Mouse (Mus musculus) spleen, adult 12 weeks (tissue): Measurements from ENCODE around the gene Alkbh2.

Experiments used
- DNase-seq: peaks from one replicate; pipeline ENCODE4 v3.0.0; 2022; ENCODE audit warnings: low spot score

The Alkbh2 gene

DNA sequence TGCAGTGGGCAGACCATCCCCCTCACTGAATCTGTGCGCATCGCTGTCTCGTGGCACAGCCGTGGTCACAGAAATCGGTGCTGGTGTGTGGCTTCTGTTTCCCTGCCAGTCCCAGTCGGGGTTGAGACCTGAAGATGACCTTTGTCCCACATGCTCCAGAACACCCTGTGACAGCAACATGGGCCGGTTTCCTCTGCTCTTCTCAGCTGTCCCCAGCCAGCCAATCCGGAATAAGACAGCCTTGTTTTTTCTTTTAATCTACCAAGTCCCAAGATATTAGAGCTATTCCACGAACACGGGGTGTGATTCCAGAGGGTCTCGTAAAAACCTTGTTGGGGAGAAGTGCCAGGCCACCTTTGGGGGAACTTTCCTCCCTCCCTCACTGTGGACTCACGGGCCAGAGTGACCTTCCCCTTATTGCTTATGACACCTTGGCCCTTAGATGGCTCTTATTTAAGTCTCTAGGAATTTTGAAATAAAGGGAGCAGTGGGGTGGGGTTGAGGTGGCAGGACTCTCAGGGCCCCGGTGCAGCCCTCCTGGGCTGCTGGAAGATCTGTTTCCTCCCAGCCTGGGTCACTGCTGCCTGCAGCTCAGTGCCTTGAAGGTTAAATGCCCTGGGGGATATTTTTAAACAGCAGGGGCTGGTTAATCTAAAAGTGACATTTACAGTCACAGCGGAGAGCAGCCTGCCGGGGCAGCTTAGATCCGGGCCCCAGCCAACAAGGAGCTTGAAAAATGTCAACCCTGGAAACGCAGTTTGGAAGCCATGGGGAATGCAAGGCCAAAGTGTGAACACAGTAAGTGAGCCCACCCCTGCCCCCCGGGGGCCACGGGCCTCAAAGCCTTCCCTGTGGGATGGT lies 18.2 kb upstream of the Alkbh2 start, which contains the start of gene Acacb:
Gene Acacb, plus strand, starts transcription at position 508 of the 861 bp plus-strand sequence.
- no peak for DNase-seq

DNA sequence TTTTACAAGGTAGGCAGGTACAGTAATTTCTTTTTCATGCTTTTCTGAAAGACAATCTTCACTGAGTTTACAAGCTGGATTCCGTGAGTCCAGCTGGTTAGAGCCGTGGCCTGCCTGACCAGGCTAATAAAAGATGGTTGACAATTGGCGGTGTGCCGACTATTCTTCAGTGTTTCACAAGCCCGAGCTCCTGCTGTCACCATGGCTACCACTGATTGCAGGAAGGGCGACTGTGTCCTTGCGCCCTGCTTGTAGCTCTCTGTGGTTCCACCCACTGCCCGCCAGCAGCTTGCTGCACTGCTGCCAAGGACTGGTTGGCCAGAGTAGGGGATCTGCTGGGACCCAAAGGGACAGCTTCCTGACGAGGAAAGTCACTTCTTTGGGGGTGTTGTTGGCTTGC lies 11.2 kb upstream of the Alkbh2 start:
- DNase-seq, result no peak

DNA sequence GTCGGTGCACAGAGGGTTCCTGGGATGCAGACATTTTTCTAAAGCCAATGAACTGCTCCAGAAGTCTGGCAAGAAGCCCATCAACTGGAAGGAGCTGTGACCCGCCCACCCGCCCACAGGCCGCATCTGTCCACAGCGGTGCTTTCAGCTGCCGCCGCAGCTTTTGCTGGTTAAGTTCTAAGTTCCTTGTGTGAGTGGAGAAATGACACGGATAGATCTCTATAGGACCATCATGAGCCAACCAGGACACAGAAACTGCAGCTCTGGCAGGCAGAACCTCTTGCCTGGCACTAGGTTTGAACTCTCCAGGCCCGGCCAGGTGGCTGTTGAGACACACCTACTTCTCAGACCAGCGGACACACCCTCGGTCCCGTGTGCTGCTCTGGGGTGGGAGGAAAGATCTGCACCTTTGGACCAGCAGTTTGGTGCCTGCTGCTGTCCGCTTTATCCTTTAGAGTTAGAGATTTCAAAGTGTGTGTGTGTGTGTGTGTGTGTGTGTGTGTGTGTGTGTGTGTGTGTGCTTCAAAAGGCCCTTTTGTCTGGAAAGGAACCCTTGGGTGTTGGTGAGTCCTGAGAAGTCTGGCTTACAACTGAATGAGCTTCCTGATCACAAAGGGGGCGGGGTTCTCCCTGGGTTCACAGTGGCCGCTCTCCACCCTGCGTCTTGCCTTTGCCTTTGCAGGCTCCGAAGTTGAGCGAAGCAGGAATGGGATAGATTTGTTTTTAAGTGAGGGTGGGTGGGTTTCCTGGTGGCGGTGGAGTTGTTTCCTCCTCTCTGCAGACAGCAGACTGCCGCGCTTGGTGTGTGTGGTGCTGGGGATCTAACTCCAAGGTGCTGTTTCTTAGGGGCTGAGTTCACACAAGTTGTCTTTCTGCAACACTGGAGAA lies 10.5 kb upstream of the Alkbh2 start:
- no peak for DNase-seq

DNA sequence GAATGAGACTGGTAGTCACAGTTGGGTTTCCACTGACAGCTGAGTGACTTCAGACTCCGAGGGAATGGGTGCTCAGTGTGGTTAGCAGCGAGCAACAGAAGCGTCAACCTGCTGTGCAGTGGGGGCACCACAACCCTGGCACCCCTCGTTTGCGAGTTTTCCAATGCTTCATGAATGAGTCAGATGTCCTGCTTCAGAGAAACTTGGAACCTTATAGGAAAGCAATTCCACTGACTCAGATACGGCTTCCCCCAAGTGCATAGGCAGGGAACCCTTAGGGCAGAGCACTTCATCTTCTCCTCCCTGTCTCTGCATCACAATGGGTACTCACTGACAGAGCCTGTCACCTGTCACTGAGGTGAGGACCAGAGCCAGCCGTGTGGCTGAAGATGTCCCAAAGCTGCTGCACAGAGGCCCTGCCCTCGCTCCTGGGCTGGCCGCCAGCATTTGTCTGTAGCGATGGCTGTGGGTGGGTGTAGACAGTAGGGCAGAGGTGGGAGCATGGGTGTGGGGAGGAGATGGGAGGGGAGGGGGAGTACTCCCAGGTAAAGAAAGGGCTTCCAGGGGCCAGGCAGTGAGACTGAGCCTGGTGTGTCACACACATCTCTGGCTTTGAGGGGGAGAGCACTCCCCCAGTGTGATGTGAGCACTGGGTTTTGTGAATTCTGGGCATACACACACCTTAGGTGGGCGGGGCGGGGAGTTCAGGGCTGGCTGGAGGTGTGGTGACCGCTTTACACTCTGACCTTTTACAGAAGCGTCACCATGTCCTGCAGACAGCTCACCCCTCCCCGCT lies 9.7 kb upstream of the Alkbh2 start:
- DNase-seq, result no peak

DNA sequence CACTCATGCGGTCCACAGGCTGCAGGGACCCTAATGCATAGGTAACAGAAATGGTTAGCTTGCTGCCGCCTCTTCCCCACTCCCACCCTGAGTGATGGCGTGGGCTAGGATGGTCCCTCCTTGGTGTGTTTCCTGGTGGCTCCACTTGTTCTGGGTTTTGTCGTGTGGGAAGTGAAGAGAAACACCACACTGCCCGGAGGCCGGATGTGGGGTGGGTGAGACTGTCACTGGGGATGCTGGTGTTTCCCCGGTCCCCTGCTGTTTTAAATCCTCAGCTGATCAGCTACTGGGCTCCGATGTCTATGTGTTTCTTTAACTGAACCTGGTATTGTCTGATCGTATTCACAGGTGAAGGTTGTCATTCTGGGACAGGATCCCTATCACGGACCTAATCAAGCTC lies 7.5 kb upstream of the Alkbh2 start:
- DNase-seq, result no peak

DNA sequence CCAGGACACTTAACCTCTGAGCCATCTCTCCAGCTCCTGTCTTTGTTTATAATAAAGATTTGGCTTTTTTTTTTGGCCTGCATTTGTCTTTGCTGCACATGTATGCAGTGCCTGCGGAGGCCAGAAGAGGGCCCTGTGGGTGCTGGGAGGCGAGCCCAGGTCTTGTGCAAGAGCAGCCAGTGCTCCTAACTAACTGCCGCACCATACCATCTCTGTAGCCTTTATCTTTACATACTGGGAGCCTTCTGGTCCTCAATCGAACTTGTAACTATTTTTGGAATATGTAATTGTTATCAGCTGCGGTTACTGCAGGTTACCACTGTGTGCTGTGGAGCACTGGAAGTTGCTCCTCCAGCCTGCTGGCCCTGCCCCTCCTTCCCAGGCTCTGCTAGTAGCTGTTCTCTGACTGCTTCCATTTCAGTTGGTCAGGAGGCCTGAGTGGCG lies 6.1 kb upstream of the Alkbh2 start:
- peak; percentile 22 for DNase-seq

DNA sequence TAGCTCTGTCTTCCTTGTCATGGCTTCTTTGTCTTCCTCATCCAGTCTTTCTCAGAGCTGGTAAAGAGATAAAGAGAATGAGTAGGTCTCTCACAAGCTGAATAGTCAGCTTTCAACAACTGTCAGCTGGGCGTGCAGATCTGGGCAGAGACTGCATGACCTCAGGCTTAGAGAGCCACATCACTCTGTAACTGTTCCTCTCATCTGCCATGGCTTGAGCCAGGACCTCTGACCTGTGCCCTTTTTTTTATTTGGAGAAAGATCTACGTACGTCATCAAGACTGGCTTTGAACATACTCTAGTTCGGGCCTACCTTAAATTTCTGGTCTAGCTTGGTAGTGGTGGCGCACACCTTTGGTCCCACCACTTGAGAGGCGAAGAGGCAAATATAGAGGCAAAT lies 4.8 kb upstream of the Alkbh2 start:
- no peak for DNase-seq

DNA sequence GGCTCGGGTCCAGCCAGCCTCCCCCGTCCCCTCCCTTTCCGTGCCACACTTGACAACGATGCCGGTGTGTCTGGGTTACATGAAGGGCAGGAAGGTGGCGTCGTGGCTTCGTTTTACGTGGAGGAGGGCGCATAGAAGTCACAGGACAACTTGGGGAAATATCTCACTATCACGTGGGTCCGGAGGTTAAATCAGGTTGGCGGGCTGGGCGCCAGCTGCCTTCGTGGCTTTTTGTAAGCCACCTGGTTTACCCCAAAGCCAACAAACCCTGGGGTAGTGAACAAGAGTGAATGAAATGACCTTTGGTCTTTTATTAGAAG lies 3.5 kb upstream of the Alkbh2 start:
- peak; percentile 48 for DNase-seq

DNA sequence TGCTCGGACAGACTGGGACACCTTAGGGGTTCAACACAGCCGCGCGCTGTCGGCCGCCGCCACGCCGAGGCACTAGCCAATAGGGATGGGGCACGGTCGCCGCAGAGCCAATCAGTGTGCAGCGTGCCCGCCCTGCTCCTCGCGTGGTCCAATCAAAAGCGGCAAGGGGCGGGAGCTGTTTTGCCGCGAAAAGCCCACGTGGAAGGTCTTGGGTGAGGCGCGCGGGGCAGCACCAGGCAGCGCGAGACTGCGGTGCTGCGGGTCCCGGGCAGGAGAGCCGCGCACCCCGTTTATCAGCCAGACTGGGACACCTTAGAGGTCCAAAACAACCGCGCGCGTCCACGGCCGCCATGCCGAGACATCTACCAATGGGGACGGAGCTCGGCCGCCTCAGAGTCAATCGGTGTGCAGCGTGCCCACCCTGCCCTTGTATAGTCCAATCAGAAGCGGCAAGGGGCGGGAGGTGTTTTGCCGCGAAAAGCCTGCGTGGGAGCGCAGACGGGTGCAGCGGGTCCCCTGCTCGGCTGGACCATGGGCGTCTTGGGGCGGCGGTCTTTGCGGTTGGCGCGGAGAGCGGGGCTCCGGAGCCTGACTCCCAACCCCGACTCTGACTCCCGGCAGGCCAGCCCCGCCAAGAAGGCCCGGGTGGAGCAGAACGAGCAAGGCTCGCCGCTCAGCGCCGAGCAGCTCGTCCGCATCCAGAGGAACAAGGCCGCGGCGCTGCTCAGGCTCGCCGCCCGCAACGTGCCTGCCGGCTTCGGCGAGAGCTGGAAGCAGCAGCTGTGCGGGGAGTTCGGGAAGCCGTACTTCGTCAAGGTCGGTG lies 2.9 kb upstream of the Alkbh2 start:
- DNase-seq, result peak; percentile 91

DNA sequence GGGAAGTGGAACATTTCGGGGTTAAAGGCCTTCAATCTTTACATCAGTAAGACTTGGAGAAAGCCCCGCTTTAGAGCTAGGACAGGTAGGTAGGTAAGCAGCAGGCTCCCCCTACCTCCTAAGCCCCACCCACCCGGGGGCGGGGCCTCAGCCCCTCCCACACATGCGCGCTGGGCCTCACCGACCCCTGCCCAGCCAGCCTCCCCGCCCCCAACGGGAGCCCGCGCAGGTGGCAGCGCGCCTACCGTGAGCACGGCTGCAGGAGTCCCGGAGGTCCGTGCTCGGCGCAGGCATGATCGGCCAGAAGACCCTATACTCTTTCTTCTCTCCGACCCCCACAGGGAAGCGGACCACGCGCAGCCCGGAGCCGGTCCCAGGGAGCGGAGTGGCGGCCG lies 2.2 kb upstream of the Alkbh2 start, which contains the start of gene Ung:
Gene Ung, plus strand, starts transcription at position 176 of the 395 bp plus-strand sequence.
- DNase-seq, result no peak

DNA sequence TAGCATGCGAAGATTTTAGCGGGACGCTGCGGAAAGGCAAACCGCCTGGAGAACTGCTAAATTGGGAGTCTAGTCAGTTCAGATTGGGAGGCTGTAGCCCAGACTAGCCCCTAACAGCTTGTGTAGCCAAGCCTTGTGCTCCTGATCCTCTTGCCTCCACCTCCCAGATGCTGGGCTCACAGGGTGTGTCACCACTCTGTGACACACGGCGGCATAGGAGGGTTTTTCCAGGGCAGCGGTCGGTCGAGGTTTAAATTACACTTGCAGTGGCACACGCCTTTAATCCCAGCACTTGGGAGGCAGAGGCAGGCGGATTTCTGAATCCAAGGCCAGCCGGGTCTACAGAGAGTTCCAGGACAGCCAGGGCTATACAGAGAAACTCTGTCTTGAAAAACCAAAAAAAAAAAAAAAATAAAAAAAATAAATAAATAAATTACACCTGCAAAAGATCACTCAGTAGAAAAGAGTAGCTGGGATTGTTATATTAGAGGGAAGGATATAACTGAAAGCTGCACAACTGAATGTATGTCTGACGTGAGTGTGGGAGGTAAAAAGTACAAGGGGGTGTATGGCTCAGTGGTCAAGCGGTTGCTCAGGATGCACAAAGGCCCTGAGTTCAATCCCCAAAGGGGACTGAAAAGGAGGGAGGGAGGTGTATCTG lies 1.7 kb upstream of the Alkbh2 start:
- DNase-seq, result no peak

DNA sequence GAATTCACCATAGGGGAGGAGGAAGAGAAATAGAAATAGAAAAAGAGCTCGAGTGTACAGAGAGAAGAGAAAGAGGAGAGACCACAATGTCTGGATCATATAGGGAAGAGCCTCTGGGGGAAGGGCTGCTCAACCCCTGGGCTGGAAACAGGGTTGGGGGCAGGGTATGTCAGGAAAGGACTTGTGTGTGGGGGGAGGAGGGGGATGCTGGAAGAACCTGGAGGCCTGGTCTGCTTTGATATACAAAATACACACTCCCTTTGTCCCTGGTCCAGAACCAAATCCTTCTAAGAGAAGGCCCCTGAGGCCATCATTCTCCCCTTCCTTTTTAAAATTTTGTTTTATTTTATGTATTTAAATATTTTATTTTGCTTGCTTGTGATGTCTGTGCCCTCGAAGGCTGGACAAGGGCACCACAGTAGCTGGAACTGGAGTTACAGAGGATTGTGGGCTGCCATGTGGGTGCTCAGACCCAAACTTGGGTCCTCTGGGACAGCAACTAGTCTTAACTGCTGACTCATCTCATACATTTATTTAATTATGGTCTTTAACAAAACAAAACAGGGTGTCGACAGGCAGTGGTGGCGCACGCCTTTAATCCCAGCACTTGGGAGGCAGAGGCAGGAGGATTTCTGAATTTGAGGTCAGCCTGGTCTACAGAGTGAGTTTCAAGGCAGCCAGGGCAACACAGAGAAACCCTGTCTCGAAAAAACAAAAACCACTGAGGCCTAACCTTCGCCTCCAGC lies 1.3 kb downstream of the Alkbh2 start:
- DNase-seq, result no peak

DNA sequence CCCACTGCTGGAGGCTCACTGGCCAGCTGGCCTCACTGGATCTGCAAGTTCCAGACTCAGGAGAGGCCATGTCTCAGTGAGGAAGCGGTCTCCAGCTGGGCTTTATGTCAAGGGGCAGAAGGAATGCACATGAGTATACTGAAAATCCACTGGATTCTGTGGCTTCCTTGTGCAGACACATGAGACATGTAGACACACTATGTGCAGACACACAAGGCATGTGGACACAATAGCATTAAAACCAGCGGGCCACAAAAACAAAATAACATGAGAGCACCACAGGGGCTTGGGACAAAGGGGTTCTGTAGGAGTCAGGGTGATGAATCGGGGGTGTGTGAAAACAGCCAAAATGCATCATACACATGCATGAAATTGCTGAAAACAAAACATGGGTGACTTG lies 2.0 kb downstream of the Alkbh2 start:
- DNase-seq, result no peak

DNA sequence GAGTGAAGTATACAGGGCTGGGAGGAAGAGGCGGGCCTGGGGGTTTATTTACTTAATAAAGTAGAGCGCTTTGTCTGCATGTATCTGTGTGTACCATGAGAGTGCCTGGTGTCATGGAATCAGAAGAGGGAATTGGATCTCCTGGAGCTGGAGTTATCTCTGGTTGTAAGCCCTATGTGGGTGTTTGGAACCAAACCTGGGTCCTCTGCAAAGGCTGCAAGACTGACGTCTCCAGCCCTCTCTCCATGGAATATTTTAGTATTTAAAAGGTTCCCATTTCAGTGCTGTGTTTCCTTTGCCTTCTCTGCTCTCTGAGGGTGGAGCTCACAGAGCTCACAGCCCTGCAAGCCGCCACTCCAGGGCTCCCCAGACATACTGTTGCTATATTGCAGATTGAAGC lies 8.2 kb downstream of the Alkbh2 start:
- DNase-seq, result no peak

DNA sequence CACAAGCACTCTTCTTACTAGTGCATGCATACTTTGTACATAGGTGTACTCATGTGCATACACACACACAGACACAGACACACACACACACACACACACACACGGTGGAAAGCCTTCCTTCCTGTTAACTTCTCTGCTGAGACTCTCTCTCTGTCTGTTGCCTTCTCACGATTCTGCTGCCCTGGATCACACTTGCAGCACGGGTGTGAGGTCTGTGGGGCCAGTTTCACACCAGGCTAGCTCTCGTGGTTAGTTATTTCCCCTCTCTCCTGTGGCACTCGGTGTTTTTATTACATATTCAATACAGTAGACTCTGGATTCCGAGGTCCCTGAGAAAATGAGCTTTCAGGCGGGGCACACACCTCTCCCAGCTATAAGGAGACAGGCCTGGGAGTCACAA lies 11.4 kb downstream of the Alkbh2 start:
- DNase-seq, result no peak

DNA sequence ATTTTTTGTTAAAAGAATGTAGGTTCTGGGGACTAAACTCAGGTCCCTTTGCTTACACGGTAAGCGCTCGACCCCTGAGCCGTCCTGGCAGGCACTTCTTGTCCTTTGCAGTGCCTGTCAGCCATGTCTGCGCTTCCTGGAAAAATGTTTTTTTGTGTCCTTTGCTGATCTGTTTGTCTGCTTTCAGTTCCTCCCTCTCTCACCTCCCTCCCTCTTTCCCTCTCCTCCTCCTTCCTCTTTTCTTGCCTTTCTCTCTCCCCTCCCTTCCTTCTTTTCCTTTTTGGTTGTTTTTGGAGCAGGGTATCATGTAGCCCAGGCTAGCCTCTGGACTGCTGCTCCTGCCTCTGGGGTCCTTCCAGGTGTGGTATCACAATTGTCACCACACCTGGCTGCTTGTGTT lies 13.0 kb downstream of the Alkbh2 start:
- no peak for DNase-seq

DNA sequence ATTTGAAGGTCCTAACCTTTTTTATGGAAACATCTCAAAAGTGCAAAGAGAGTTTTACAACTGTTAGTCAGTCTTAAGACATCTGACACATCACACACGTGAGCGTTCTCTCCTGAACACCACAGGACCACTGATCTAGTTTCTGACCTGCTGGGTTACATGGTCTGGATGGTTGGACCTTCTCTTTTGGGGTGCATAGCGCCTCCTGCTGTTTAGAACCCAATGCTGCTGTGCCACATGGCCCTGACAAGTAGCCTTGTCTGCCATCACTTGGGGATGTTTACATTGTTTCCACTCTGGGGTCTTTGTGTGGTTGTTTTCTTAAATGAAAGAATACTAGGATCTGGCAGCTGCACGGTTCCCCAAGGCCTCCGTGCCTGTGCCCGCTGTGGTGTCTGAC lies 14.7 kb downstream of the Alkbh2 start:
- no peak for DNase-seq

DNA sequence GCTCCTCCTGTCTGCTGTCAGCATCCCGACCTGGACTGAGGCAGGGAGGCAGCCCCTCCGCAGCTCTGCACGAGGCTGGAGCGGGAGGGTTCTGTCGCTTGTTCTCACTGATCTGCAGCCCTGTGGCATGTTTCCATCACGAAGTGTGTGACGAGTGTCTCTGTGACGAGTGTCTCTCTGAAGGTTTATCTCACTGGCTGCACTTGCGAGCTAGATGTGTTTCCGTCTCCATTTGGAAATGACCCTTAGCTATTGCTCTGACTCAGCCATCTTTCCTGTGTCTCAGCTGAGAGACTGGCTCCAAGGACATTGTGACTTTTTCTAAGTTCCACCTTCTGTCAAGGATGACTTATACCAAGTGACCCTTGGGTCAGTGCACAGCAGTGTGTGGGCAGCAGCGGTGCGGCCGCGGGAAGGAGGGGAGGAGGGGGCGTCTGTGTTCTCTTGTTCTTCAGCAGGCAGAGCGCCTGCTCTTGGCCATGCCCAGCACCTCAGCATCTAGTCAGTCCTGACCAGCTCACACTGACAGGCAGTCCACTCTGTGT lies 21.6 kb downstream of the Alkbh2 start:
- no peak for DNase-seq

DNA sequence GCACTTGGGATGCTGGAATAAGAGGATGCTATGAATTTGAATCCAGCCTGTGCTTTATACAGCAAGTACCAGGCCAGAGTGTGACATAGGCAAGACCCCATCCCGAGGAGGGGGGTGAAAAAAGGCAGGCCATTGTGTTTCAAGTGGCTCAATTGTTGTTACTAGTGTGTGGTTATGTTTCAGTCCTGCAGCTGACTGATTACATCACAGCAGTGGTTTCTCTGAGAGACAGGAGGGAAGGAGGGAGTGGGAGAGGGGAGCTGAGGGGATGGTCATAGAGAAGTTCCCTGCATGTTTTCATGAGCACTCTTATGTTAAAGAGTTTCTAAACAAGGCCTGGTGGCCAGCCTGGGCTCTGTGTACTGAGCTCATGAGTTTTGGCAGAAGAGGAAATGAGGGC lies 25.2 kb downstream of the Alkbh2 start:
- DNase-seq, result no peak

DNA sequence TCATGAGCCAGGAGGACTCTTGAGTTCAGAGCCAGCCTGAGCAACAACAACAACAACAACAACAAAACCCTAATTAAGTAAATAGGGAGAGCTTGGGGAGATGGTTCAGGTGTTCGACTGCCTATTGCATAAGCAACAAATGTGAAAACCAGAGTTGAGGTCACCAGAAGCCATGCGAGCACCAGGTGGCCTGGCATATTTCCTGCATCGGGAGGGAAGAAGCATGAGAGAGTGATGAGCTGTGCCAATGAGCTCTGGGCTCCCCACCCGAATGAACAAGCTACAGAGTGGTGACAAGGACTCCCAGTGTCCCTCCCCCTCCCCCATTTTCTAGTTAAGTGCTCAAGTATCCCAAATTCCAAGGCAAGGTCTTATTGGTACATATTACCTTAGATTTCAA lies 26.1 kb downstream of the Alkbh2 start:
- no peak for DNase-seq
